Mouse (Mus musculus): ENCODE results near the gene Gm49380. TPM values are rescaled to one million over a fixed set of nuclear protein-coding genes. Genes with fewer than 3 reads are reported as not detected.

The Gm49380 gene
- polyA plus RNA-seq, 1 experiment = 0.05 TPM

- Histone ChIP-seq H3K79me3 (ENCODE audit: low read depth) (no peaks in the 10 kb centered on the region), H3K4me3 (ENCODE audit: insufficient read depth, poor library complexity, severe bottlenecking) (no peak within 1 kb of the TSS), H3K79me2 (ENCODE audit: control insufficient read depth, insufficient read depth) (no peaks in the 10 kb centered on the region), H3K27me3 (ENCODE audit: control insufficient read depth, insufficient read depth, insufficient read length) (no peaks in the 10 kb centered on the region), H3K36me3 (ENCODE audit: control insufficient read depth, insufficient read depth) (no peaks in the 10 kb centered on the region), H3ac (ENCODE audit: control insufficient read depth, insufficient read length, low read depth) (no peak within 1 kb of the TSS)
- no peak for TF ChIP-seq MYOG (IDR thresholded peaks at IDR 0.05; ENCODE audit: control insufficient read depth, extremely low read depth, insufficient read length)
- no peak for TF ChIP-seq CEBPB (IDR thresholded peaks at IDR 0.05; ENCODE audit: low read depth)
- TF ChIP-seq MYOD1 (IDR thresholded peaks at IDR 0.05; ENCODE audit: control insufficient read depth, insufficient read length, low read depth) = no peak
- TF ChIP-seq CTCF (IDR thresholded peaks at IDR 0.05; ENCODE audit: control insufficient read depth, insufficient read depth, insufficient read length) = no peak
- TF ChIP-seq MAX (IDR thresholded peaks at IDR 0.05) = no peak
- TF ChIP-seq FOSL1 (IDR thresholded peaks at IDR 0.05; ENCODE audit: insufficient read depth, low read length, poor library complexity, severe bottlenecking) = no peak
- no peak for TF ChIP-seq USF1 (IDR thresholded peaks at IDR 0.05; ENCODE audit: low read depth)
These were observed 70.2 kb downstream of the Gm49380 start, which contains the start of gene Thy1 for GRCm38 (mm10) chr9:44042836-44043707. Gene Thy1, plus strand, starts transcription at chr9:44043384.

GRCm38 (mm10) chr9:44042396-44042680 lies 71.0 kb downstream of the Gm49380 start:
- TF ChIP-seq MYOG (IDR thresholded peaks at IDR 0.05; ENCODE audit: control insufficient read depth, extremely low read depth, insufficient read length) (no peak), FOSL1 (IDR thresholded peaks at IDR 0.05; ENCODE audit: insufficient read depth, low read length, poor library complexity, severe bottlenecking) (no peak), CTCF (IDR thresholded peaks at IDR 0.05; ENCODE audit: control insufficient read depth, insufficient read depth, insufficient read length) (no peak), MYOD1 (IDR thresholded peaks at IDR 0.05; ENCODE audit: control insufficient read depth, insufficient read length, low read depth) (no peak)
- Histone ChIP-seq H3K79me3 (ENCODE audit: low read depth) (no peaks in the 10 kb centered on the region), H3ac (ENCODE audit: control insufficient read depth, insufficient read length, low read depth) (no peak overlapping the region), H3K79me2 (ENCODE audit: control insufficient read depth, insufficient read depth) (no peaks in the 10 kb centered on the region), H3K27me3 (ENCODE audit: control insufficient read depth, insufficient read depth, insufficient read length) (no peaks in the 10 kb centered on the region), H3K4me3 (ENCODE audit: insufficient read depth, poor library complexity, severe bottlenecking) (no peak overlapping the region), H3K36me3 (ENCODE audit: control insufficient read depth, insufficient read depth) (no peaks in the 10 kb centered on the region)

GRCm38 (mm10) chr9:44041511-44042395 lies 71.5 kb downstream of the Gm49380 start:
- H3K27me3 ChIP-seq (ENCODE audit: control insufficient read depth, insufficient read depth, insufficient read length) = no peaks in the 10 kb centered on the region
- no peak overlapping the region for H3ac ChIP-seq (ENCODE audit: control insufficient read depth, insufficient read length, low read depth)
- H3K79me2 ChIP-seq (ENCODE audit: control insufficient read depth, insufficient read depth) = no peaks in the 10 kb centered on the region
- H3K4me3 ChIP-seq (ENCODE audit: insufficient read depth, poor library complexity, severe bottlenecking) = no peak overlapping the region
- no peaks in the 10 kb centered on the region for H3K79me3 ChIP-seq (ENCODE audit: low read depth)
- TF ChIP-seq CEBPB (IDR thresholded peaks at IDR 0.05; ENCODE audit: low read depth) = no peak
- no peak for TF ChIP-seq FOSL1 (IDR thresholded peaks at IDR 0.05; ENCODE audit: insufficient read depth, low read length, poor library complexity, severe bottlenecking)
- TF ChIP-seq MAX (IDR thresholded peaks at IDR 0.05) = no peak
- no peak for TF ChIP-seq MYOD1 (IDR thresholded peaks at IDR 0.05; ENCODE audit: control insufficient read depth, insufficient read length, low read depth)
- no peak for TF ChIP-seq CTCF (IDR thresholded peaks at IDR 0.05; ENCODE audit: control insufficient read depth, insufficient read depth, insufficient read length)
- TF ChIP-seq MYOG (IDR thresholded peaks at IDR 0.05; ENCODE audit: control insufficient read depth, extremely low read depth, insufficient read length) = no peak
- no peak for TF ChIP-seq USF1 (IDR thresholded peaks at IDR 0.05; ENCODE audit: low read depth)
- no peaks in the 10 kb centered on the region for H3K36me3 ChIP-seq (ENCODE audit: control insufficient read depth, insufficient read depth)

GRCm38 (mm10) chr9:44037106-44037505 lies 76.2 kb downstream of the Gm49380 start:
- H3K79me2 ChIP-seq (ENCODE audit: control insufficient read depth, insufficient read depth) = no peaks in the 10 kb centered on the region
- H3K36me3 ChIP-seq (ENCODE audit: control insufficient read depth, insufficient read depth) = no peaks in the 10 kb centered on the region
- H3K79me3 ChIP-seq (ENCODE audit: low read depth) = no peaks in the 10 kb centered on the region
- no peak overlapping the region for H3K4me3 ChIP-seq (ENCODE audit: insufficient read depth, poor library complexity, severe bottlenecking)
- TF ChIP-seq MYOD1 (IDR thresholded peaks at IDR 0.05; ENCODE audit: control insufficient read depth, insufficient read length, low read depth) = no peak
- no peak for TF ChIP-seq FOSL1 (IDR thresholded peaks at IDR 0.05; ENCODE audit: insufficient read depth, low read length, poor library complexity, severe bottlenecking)
- no peak for TF ChIP-seq CEBPB (IDR thresholded peaks at IDR 0.05; ENCODE audit: low read depth)
- TF ChIP-seq MAX (IDR thresholded peaks at IDR 0.05) = no peak
- H3ac ChIP-seq (ENCODE audit: control insufficient read depth, insufficient read length, low read depth) = no peak overlapping the region
- no peaks in the 10 kb centered on the region for H3K27me3 ChIP-seq (ENCODE audit: control insufficient read depth, insufficient read depth, insufficient read length)

- no peak for TF ChIP-seq MAX (IDR thresholded peaks at IDR 0.05)
- no peak for TF ChIP-seq USF1 (IDR thresholded peaks at IDR 0.05; ENCODE audit: low read depth)
- no peak for TF ChIP-seq MYOG (IDR thresholded peaks at IDR 0.05; ENCODE audit: control insufficient read depth, extremely low read depth, insufficient read length)
- TF ChIP-seq CTCF (IDR thresholded peaks at IDR 0.05; ENCODE audit: control insufficient read depth, insufficient read depth, insufficient read length) = no peak
- TF ChIP-seq CEBPB (IDR thresholded peaks at IDR 0.05; ENCODE audit: low read depth) = no peak
- no peak for TF ChIP-seq FOSL1 (IDR thresholded peaks at IDR 0.05; ENCODE audit: insufficient read depth, low read length, poor library complexity, severe bottlenecking)
- no peak for TF ChIP-seq MYOD1 (IDR thresholded peaks at IDR 0.05; ENCODE audit: control insufficient read depth, insufficient read length, low read depth)
- H3K4me3 ChIP-seq (ENCODE audit: insufficient read depth, poor library complexity, severe bottlenecking) = no peak overlapping the region
- H3K36me3 ChIP-seq (ENCODE audit: control insufficient read depth, insufficient read depth) = no peaks in the 10 kb centered on the region
- no peaks in the 10 kb centered on the region for H3K79me3 ChIP-seq (ENCODE audit: low read depth)
- H3ac ChIP-seq (ENCODE audit: control insufficient read depth, insufficient read length, low read depth) = no peak overlapping the region
- no peaks in the 10 kb centered on the region for H3K27me3 ChIP-seq (ENCODE audit: control insufficient read depth, insufficient read depth, insufficient read length)
- no peaks in the 10 kb centered on the region for H3K79me2 ChIP-seq (ENCODE audit: control insufficient read depth, insufficient read depth)
These were observed 79.2 kb downstream of the Gm49380 start for GRCm38 (mm10) chr9:44033957-44034727.

Data from C2C12 (cell line).